Mouse (Mus musculus) left cerebral cortex, postnatal 4 days (tissue): ENCODE measurements at regions not wholly inside any gene's neighbourhood (a gene's known extent, or its start where the extent isn't known, plus 50 kb on each side); places are given as distances from the start of the nearest gene placed in this dataset.

Experiments
- DNase-seq: peaks from one replicate; pipeline ENCODE4 v3.0.0-alpha.2; 2022
- intact Hi-C: fragments of 180-260 bp; cut with DNase I; formaldehyde crosslinking; loops from one replicate; pipeline ENCODE4 v1.15.1; 2025

GRCm38 (mm10) chr11:64760626-64761025 lies 218.2 kb upstream of the Elac2 start:
- DNase-seq = no peak
- intact Hi-C loops = no loop called here

- no peak for DNase-seq
- intact Hi-C loops = no loop called here
These were observed 216.1 kb upstream of the Elac2 start for GRCm38 (mm10) chr11:64762755-64763154.

GRCm38 (mm10) chr11:64764056-64764455 lies 214.8 kb upstream of the Elac2 start:
- intact Hi-C loops = no loop called here
- DNase-seq = no peak

GRCm38 (mm10) chr11:64776691-64777090 lies 202.1 kb upstream of the Elac2 start:
- intact Hi-C loops = no loop called here
- DNase-seq = peak; percentile 19

GRCm38 (mm10) chr11:64800246-64801121 lies 178.4 kb upstream of the Elac2 start:
- no peak for DNase-seq
- intact Hi-C loops = no loop called here

- intact Hi-C loops = no loop called here
- DNase-seq = no peak
These were observed 177.5 kb upstream of the Elac2 start for GRCm38 (mm10) chr11:64801351-64801750.

- no peak for DNase-seq
- intact Hi-C loops = no loop called here
These were observed 173.3 kb upstream of the Elac2 start for GRCm38 (mm10) chr11:64805567-64805966.

GRCm38 (mm10) chr11:64812408-64812807 lies 166.4 kb upstream of the Elac2 start:
- intact Hi-C loops = no loop called here
- DNase-seq = no peak

- intact Hi-C loops = no loop called here
- peak; percentile 4 for DNase-seq
These were observed 149.4 kb upstream of the Elac2 start for GRCm38 (mm10) chr11:64829429-64829828.

- no peak for DNase-seq
These were observed 146.4 kb upstream of the Elac2 start for GRCm38 (mm10) chr11:64832453-64832852.

GRCm38 (mm10) chr11:64833786-64834185 lies 145.1 kb upstream of the Elac2 start:
- DNase-seq = no peak
- intact Hi-C loops = no loop called here

More at GRCm38 (mm10) chr11:64832453-64832852, 146.4 kb upstream of the Elac2 start:
- intact Hi-C loops = no loop called here

GRCm38 (mm10) chr11:64836771-64837170 lies 142.1 kb upstream of the Elac2 start:
- intact Hi-C loops = no loop called here

GRCm38 (mm10) chr11:64841092-64841491 lies 137.7 kb upstream of the Elac2 start:
- no peak for DNase-seq
- intact Hi-C loops = no loop called here

More at GRCm38 (mm10) chr11:64836771-64837170, 142.1 kb upstream of the Elac2 start:
- no peak for DNase-seq

GRCm38 (mm10) chr11:64842775-64843530 lies 135.9 kb upstream of the Elac2 start:
- DNase-seq = no peak
- intact Hi-C loops = no loop called here

- no peak for DNase-seq
- intact Hi-C loops = no loop called here
These were observed 132.2 kb upstream of the Elac2 start for GRCm38 (mm10) chr11:64846577-64847147.

GRCm38 (mm10) chr11:64859636-64860035 lies 119.2 kb upstream of the Elac2 start:
- DNase-seq = no peak
- intact Hi-C loops = no loop called here

- no peak for DNase-seq
- intact Hi-C loops = loop anchor here (10.0 kb wide), 1 partner anchor 436 kb away; no protein-coding TSS in a partner anchor
These were observed 98.2 kb upstream of the Elac2 start for GRCm38 (mm10) chr11:64880674-64881073.

GRCm38 (mm10) chr11:64884518-64884917 lies 94.3 kb upstream of the Elac2 start:
- no peak for DNase-seq
- intact Hi-C loops = loop anchor here (10.0 kb wide), 1 partner anchor 440 kb away; no protein-coding TSS in a partner anchor

GRCm38 (mm10) chr11:64889335-64890020 lies 89.4 kb upstream of the Elac2 start:
- intact Hi-C loops = loop anchor here (10.0 kb wide), 1 partner anchor 445 kb away; no protein-coding TSS in a partner anchor
- no peak for DNase-seq

GRCm38 (mm10) chr11:64890776-64891175 lies 88.1 kb upstream of the Elac2 start:
- intact Hi-C loops = no loop called here
- peak; percentile 41 for DNase-seq
